Mouse (Mus musculus) E14TG2a.4 (cell line): ENCODE results near the gene Ceacam18.
A peak's percentile ranks its signal among the peaks of the same experiment; 100 is the strongest.
"Not testable (repeated sequence)": the region's sequence is repeated elsewhere in the genome, so short reads cannot be mapped to it uniquely, and the experiment has no call there.

Experiments used
- H3K27me3 ChIP-seq: 2 replicates; pipeline ENCODE4 v1.6.1; 2014; ENCODE audit warnings: low read length, control low read depth; ENCODE audit not compliant: insufficient read depth
- H3K36me3 ChIP-seq: 2 replicates; pipeline ENCODE4 v1.6.1; 2014; ENCODE audit warnings: low read length, control low read depth; ENCODE audit not compliant: insufficient read depth
- H3K4me1 ChIP-seq: replicated peaks from 2 replicates; pipeline ENCODE4 v1.6.1; 2014; ENCODE audit warnings: low read depth, low read length, control low read depth
- H3K4me3 ChIP-seq: replicated peaks from 2 replicates; pipeline ENCODE4 v1.5.1; 2014; ENCODE audit warnings: mild to moderate bottlenecking, low read length
- H3K9me3 ChIP-seq: 2 replicates; pipeline ENCODE4 v1.6.1; 2014; ENCODE audit warnings: low read length, control low read depth
- CTCF ChIP-seq: conservative IDR thresholded peaks from 2 replicates; pipeline ENCODE4 v1.5.1; 2014; ENCODE audit warnings: low read length
- NANOG ChIP-seq: IDR thresholded peaks from 2 replicates; pipeline ENCODE4 v1.6.1; 2014; ENCODE audit warnings: borderline replicate concordance, low read length, mixed read lengths
- POU5F1 ChIP-seq: IDR thresholded peaks from 2 replicates; pipeline ENCODE4 v1.6.1; 2014; ENCODE audit warnings: low read length, borderline replicate concordance

Gene Ceacam18

GRCm38 (mm10) chr7:43671809-43672580 is 37.5 kb downstream of the Ceacam18 start, which contains the start of gene Ctu1:
Gene Ctu1 (plus strand): TSS chr7:43672016.
- H3K27me3 ChIP-seq, result peaks cover 15% of the 10 kb centered on the region
- H3K4me3 ChIP-seq, result peak within 1 kb of the TSS; percentile 90
- H3K9me3 ChIP-seq, result no peaks in the 10 kb centered on the region
- no peak for TF ChIP-seq POU5F1
- TF ChIP-seq NANOG, result no peak
- TF ChIP-seq CTCF, result no peak
- H3K4me1 ChIP-seq, result peaks cover 36% of the 10 kb centered on the region
- H3K36me3 ChIP-seq, result peaks cover under 1% of the 10 kb centered on the region; the same call in 1 of the 2 replicates

GRCm38 (mm10) chr7:43672581-43673260 is 38.2 kb downstream of the Ceacam18 start:
- H3K36me3 ChIP-seq, result peaks cover 8% of the 10 kb centered on the region
- H3K4me1 ChIP-seq, result peaks cover 42% of the 10 kb centered on the region
- H3K27me3 ChIP-seq, result peaks cover 15% of the 10 kb centered on the region
- no peaks in the 10 kb centered on the region for H3K9me3 ChIP-seq
- TF ChIP-seq CTCF (no peak), POU5F1 (no peak), NANOG (no peak)
- peak overlapping the region; percentile 90 for H3K4me3 ChIP-seq

GRCm38 (mm10) chr7:43675091-43675490 is 40.6 kb downstream of the Ceacam18 start:
- Histone ChIP-seq H3K4me3 (peak overlapping the region; percentile 79), H3K9me3 (no peaks in the 10 kb centered on the region), H3K27me3 (peaks cover 15% of the 10 kb centered on the region), H3K36me3 (peaks cover 9% of the 10 kb centered on the region), H3K4me1 (peaks cover 42% of the 10 kb centered on the region)
- no peak for TF ChIP-seq POU5F1
- TF ChIP-seq NANOG, result no peak
- no peak for TF ChIP-seq CTCF

GRCm38 (mm10) chr7:43678517-43678916 is 44.0 kb downstream of the Ceacam18 start:
- peaks cover 29% of the 10 kb centered on the region for H3K4me1 ChIP-seq
- H3K9me3 ChIP-seq, result peaks cover 15% of the 10 kb centered on the region
- H3K27me3 ChIP-seq, result peaks cover 15% of the 10 kb centered on the region
- H3K36me3 ChIP-seq, result peaks cover 9% of the 10 kb centered on the region
- no peak overlapping the region for H3K4me3 ChIP-seq
- TF ChIP-seq POU5F1, result no peak
- TF ChIP-seq CTCF, result peak; percentile 74
- no peak for TF ChIP-seq NANOG

GRCm38 (mm10) chr7:43680960-43681359 is 46.5 kb downstream of the Ceacam18 start:
- no peak overlapping the region for H3K4me3 ChIP-seq
- TF ChIP-seq POU5F1, result no peak
- peak; percentile 38 for TF ChIP-seq CTCF
- H3K4me1 ChIP-seq, result peaks cover 30% of the 10 kb centered on the region
- H3K27me3 ChIP-seq, result no peaks in the 10 kb centered on the region
- peaks cover 15% of the 10 kb centered on the region for H3K9me3 ChIP-seq
- H3K36me3 ChIP-seq, result peaks cover 9% of the 10 kb centered on the region

GRCm38 (mm10) chr7:43682511-43682910 is 48.0 kb downstream of the Ceacam18 start:
- Histone ChIP-seq H3K9me3 (peaks cover 15% of the 10 kb centered on the region), H3K4me1 (peaks cover 14% of the 10 kb centered on the region)
- H3K4me3 ChIP-seq, H3K36me3 ChIP-seq, H3K27me3 ChIP-seq: not testable (repeated sequence)

GRCm38 (mm10) chr7:43685088-43685487 is 50.6 kb downstream of the Ceacam18 start:
- Histone ChIP-seq H3K27me3 (no peaks in the 10 kb centered on the region), H3K9me3 (peaks cover 15% of the 10 kb centered on the region), H3K36me3 (no peaks in the 10 kb centered on the region), H3K4me3 (no peak overlapping the region; the same call in 1 of the 2 replicates), H3K4me1 (peaks cover 13% of the 10 kb centered on the region)
- no peak for TF ChIP-seq NANOG
- no peak for TF ChIP-seq POU5F1
- TF ChIP-seq CTCF, result no peak

GRCm38 (mm10) chr7:43690118-43690517 is 55.6 kb downstream of the Ceacam18 start, which contains the start of gene Klk14:
Gene Klk14 (plus strand): TSS chr7:43690418.
- 0 out of 2 replicates have a peak, but pooled peaks cover 3% of the 10 kb centered on the region for H3K27me3 ChIP-seq
- TF ChIP-seq CTCF, result no peak
- no peak for TF ChIP-seq NANOG
- TF ChIP-seq POU5F1, result no peak
- peaks cover 5% of the 10 kb centered on the region for H3K4me1 ChIP-seq
- H3K9me3 ChIP-seq, result no peaks in the 10 kb centered on the region
- H3K36me3 ChIP-seq, result no peaks in the 10 kb centered on the region
- H3K4me3 ChIP-seq, result no peak within 1 kb of the TSS
